In the genomic region with DNA sequence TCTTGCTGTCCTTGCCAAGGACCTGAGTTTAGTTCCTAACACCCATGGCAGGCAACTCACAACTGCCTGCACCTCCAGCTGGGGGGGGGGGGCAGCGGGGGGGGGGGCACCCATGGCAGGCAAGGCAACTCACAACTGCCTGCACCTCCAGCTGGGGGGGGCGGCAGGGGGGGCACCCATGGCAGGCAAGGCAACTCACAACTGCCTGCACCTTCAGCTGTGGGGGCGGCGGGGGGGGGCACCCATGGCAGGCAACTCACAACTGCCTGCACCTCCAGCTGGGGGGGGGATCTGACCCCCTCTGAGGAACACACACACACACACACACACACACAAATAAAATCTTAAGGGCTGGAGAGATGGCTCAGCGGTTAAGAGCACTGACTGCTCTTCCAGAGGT, we compare ENCODE assay signal across 23 mouse cellular contexts. TPM values are rescaled to one million over a fixed set of nuclear protein-coding genes. Genes with fewer than 3 reads are reported as not detected.
DNase-seq lines count a peak whose midpoint lies in the region; ATAC-seq lines count a peak whose summit lies in the region.
"Had no signal": no experiment of that assay in that cellular context is flagged by ENCODE, and none has a peak within 500 bp of the region (broad histone marks: within the 10 kb centered on the region; RNA-seq: fewer than 3 reads in every experiment).

No protein-coding gene starts in this region.

- intact Hi-C loops in heart, postnatal 14 days (cut with DNase I) = no loop called here

- WGBS in heart, embryonic 11.5 days (ENCODE audit: insufficient replicate concordance) = 74% methylated on average over 5 of the region's 5 CpGs
- WGBS in lung, embryonic 16.5 days = 80% methylated on average over 5 of the region's 5 CpGs
- 67% methylated on average over 5 of the region's 5 CpGs for WGBS in embryonic facial prominence, embryonic 13.5 days

- no peak overlapping the region for H3K4me2 ChIP-seq in heart, embryonic 11.5 days
- H3K4me2 ChIP-seq in lung, embryonic 16.5 days (ENCODE audit: low read depth, low read length) = no peak overlapping the region
- no peak overlapping the region for H3K4me2 ChIP-seq in embryonic facial prominence, embryonic 13.5 days
- H3K4me2 ChIP-seq: heart, embryonic 13.5 days; hindbrain, embryonic 13.5 days; intestine, embryonic 15.5 days had no signal

- H3K27ac ChIP-seq in heart, embryonic 11.5 days (ENCODE audit: low read depth, low read length) = no peak overlapping the region
- H3K27ac ChIP-seq in lung, embryonic 16.5 days (ENCODE audit: low read length) = no peak overlapping the region
- no peak overlapping the region for H3K27ac ChIP-seq in embryonic facial prominence, embryonic 13.5 days
- H3K27ac ChIP-seq: heart, adult 2 months; heart, embryonic 13.5 days; hindbrain, embryonic 13.5 days; intestine, embryonic 15.5 days had no signal

- H3K4me3 ChIP-seq in heart, embryonic 11.5 days (ENCODE audit: low read depth, low read length) = no peak overlapping the region
- H3K4me3 ChIP-seq in lung, embryonic 16.5 days (ENCODE audit: low read length) = no peak overlapping the region
- H3K4me3 ChIP-seq in embryonic facial prominence, embryonic 13.5 days = no peak overlapping the region
- H3K4me3 ChIP-seq: heart, adult 2 months; heart, embryonic 13.5 days; hindbrain, embryonic 13.5 days; intestine, embryonic 15.5 days had no signal

- no peaks in the 10 kb centered on the region for H3K9me3 ChIP-seq in heart, embryonic 11.5 days (replicated peaks; ENCODE audit: control insufficient read depth, low read length)
- no peaks in the 10 kb centered on the region for H3K9me3 ChIP-seq in lung, embryonic 16.5 days (ENCODE audit: control insufficient read depth, low read length)
- H3K9me3 ChIP-seq in embryonic facial prominence, embryonic 13.5 days = no peaks in the 10 kb centered on the region
- H3K9me3 ChIP-seq: heart, embryonic 13.5 days; hindbrain, embryonic 13.5 days; intestine, embryonic 15.5 days had no signal

- no peaks in the 10 kb centered on the region for H3K36me3 ChIP-seq in heart, embryonic 11.5 days (ENCODE audit: control insufficient read depth, insufficient read depth, low read length)
- no peaks in the 10 kb centered on the region for H3K36me3 ChIP-seq in lung, embryonic 16.5 days (ENCODE audit: control insufficient read depth, insufficient read depth, low read length)
- H3K36me3 ChIP-seq in embryonic facial prominence, embryonic 13.5 days = no peaks in the 10 kb centered on the region
- H3K36me3 ChIP-seq: heart, embryonic 13.5 days; hindbrain, embryonic 13.5 days; intestine, embryonic 15.5 days had no signal

- H3K4me1 ChIP-seq in heart, embryonic 11.5 days (ENCODE audit: control insufficient read depth, insufficient read depth, low read length) = no peaks in the 10 kb centered on the region; the same call in 1 of the 2 replicates
- H3K4me1 ChIP-seq in lung, embryonic 16.5 days (replicated peaks; ENCODE audit: control insufficient read depth, insufficient read depth, low read length) = no peaks in the 10 kb centered on the region
- H3K4me1 ChIP-seq in embryonic facial prominence, embryonic 13.5 days = no peaks in the 10 kb centered on the region
- H3K4me1 ChIP-seq: heart, embryonic 13.5 days; hindbrain, embryonic 13.5 days; intestine, embryonic 15.5 days had no signal

- no peak for ATAC-seq in CD4-positive, CD25-positive, alpha-beta regulatory T cell, adult 4 months
- ATAC-seq in heart, embryonic 11.5 days (replicated peaks; ENCODE audit: insufficient number of reproducible peaks, low FRiP score, low TSS enrichment) = 0 out of 2 replicates have a peak, but pooled peaks have one; percentile 57
- ATAC-seq in lung, embryonic 16.5 days (ENCODE audit: low read depth) = peak; percentile 31; the same call in 1 of the 2 replicates
- ATAC-seq in embryonic facial prominence, embryonic 13.5 days (ENCODE audit: insufficient number of reproducible peaks, insufficient read depth, low FRiP score, low TSS enrichment, low read depth) = 0 out of 2 replicates have a peak, but pooled peaks have one; percentile 37
- ATAC-seq: activated CD4-positive, CD25-positive, alpha-beta regulatory T cell, adult 4 months; forebrain, embryonic 14.5 days; intestine, embryonic 15.5 days; Patski had no signal

- H3K9ac ChIP-seq in heart, embryonic 11.5 days (ENCODE audit: low read depth, low read length) = no peak overlapping the region
- no peak overlapping the region for H3K9ac ChIP-seq in lung, embryonic 16.5 days (ENCODE audit: low read length)
- H3K9ac ChIP-seq in embryonic facial prominence, embryonic 13.5 days = no peak overlapping the region
- H3K9ac ChIP-seq: heart, embryonic 13.5 days; hindbrain, embryonic 13.5 days; intestine, embryonic 15.5 days had no signal

- DNase-seq in CD4-positive, CD25-positive, alpha-beta regulatory T cell, adult 2 months (ENCODE audit: low read depth, low spot score) = peak; percentile 9
- DNase-seq in heart, postnatal 14 days = no peak
- DNase-seq in lung, postnatal 10 days = no peak
- DNase-seq in testis, postnatal 10 days (ENCODE audit: low spot score) = no peak
- DNase-seq: adrenal gland, postnatal 14 days; B cell, adult 2 months; cerebellum, adult 11-12 months; cerebellum, adult 9-11 months; cerebellum, postnatal 36 days; gastrocnemius, postnatal 10 days; heart, adult 2 months; heart, postnatal 4 days had no signal

- no peaks in the 10 kb centered on the region for H3K27me3 ChIP-seq in heart, embryonic 11.5 days (ENCODE audit: control insufficient read depth, insufficient read depth, low read length)
- H3K27me3 ChIP-seq in lung, embryonic 16.5 days (ENCODE audit: control insufficient read depth, insufficient read depth, low read depth, low read length) = no peaks in the 10 kb centered on the region
- no peaks in the 10 kb centered on the region for H3K27me3 ChIP-seq in embryonic facial prominence, embryonic 13.5 days
- H3K27me3 ChIP-seq: CH12.LX; heart, embryonic 13.5 days; hindbrain, embryonic 13.5 days; intestine, embryonic 15.5 days; Patski had no signal

RNA-seq across cellular contexts. Expression of gene Tmem41a, which starts 22.5 kb away (rescaled TPM):
- polyA plus RNA-seq in CD4-positive, CD25-positive, alpha-beta regulatory T cell, adult 4 months (2017; shearing (Covaris generic)) = 1 to 10 TPM; 3.0 to 4.7 TPM
- 31.2 and 39.4 TPM in 2 replicates for polyA plus RNA-seq in heart, embryonic 11.5 days (2014; fragmentation: Nextera tagmentation; extraction: Ambion mirVana)
- 10 to 100 TPM in 1 of 2 experiments, 1 to 10 TPM in 1; 9.6 to 11.9 TPM for total RNA-seq in heart, postnatal 14 days (2021)
- 19.8 and 23.1 TPM in 2 replicates for polyA plus RNA-seq in lung, embryonic 16.5 days (2015; fragmentation: Nextera tagmentation; extraction: Ambion mirVana)
- polyA plus RNA-seq in embryonic facial prominence, embryonic 13.5 days (2015; fragmentation: Nextera tagmentation; extraction: Ambion mirVana) = 32.3 and 35.2 TPM in 2 replicates

RNA-seq across cellular contexts. Expression of gene Liph, which starts 25.6 kb away (rescaled TPM):
- under 1 TPM; 0.26 to 0.79 TPM for polyA plus RNA-seq in CD4-positive, CD25-positive, alpha-beta regulatory T cell, adult 4 months (2017; shearing (Covaris generic))
- 0.27 and 0.96 TPM in 2 replicates for polyA plus RNA-seq in heart, embryonic 11.5 days (2014; fragmentation: Nextera tagmentation; extraction: Ambion mirVana)
- total RNA-seq in heart, postnatal 14 days (2021) = under 1 TPM in 1 of 2 experiments, not detected in 1; 0.22 TPM
- 2.7 and 3.6 TPM in 2 replicates for polyA plus RNA-seq in lung, embryonic 16.5 days (2015; fragmentation: Nextera tagmentation; extraction: Ambion mirVana)
- polyA plus RNA-seq in embryonic facial prominence, embryonic 13.5 days (2015; fragmentation: Nextera tagmentation; extraction: Ambion mirVana) = 0.91 and 0.96 TPM in 2 replicates
- total RNA-seq: heart, adult 2 months had no signal

RNA-seq across cellular contexts. Expression of gene Senp2, which starts 39.4 kb away (rescaled TPM):
- polyA plus RNA-seq in CD4-positive, CD25-positive, alpha-beta regulatory T cell, adult 4 months (2017; shearing (Covaris generic)) = 10 to 100 TPM; 16.6 to 20.1 TPM
- polyA plus RNA-seq in heart, embryonic 11.5 days (2014; fragmentation: Nextera tagmentation; extraction: Ambion mirVana) = 37.8 and 39.7 TPM in 2 replicates
- 10 to 100 TPM; 18.0 to 19.7 TPM for total RNA-seq in heart, postnatal 14 days (2021)
- 42.1 and 44.5 TPM in 2 replicates for polyA plus RNA-seq in lung, embryonic 16.5 days (2015; fragmentation: Nextera tagmentation; extraction: Ambion mirVana)
- 50.9 and 54.5 TPM in 2 replicates for polyA plus RNA-seq in embryonic facial prominence, embryonic 13.5 days (2015; fragmentation: Nextera tagmentation; extraction: Ambion mirVana)
